8 mouse cellular contexts compared by ENCODE assay signal in the genomic region with DNA sequence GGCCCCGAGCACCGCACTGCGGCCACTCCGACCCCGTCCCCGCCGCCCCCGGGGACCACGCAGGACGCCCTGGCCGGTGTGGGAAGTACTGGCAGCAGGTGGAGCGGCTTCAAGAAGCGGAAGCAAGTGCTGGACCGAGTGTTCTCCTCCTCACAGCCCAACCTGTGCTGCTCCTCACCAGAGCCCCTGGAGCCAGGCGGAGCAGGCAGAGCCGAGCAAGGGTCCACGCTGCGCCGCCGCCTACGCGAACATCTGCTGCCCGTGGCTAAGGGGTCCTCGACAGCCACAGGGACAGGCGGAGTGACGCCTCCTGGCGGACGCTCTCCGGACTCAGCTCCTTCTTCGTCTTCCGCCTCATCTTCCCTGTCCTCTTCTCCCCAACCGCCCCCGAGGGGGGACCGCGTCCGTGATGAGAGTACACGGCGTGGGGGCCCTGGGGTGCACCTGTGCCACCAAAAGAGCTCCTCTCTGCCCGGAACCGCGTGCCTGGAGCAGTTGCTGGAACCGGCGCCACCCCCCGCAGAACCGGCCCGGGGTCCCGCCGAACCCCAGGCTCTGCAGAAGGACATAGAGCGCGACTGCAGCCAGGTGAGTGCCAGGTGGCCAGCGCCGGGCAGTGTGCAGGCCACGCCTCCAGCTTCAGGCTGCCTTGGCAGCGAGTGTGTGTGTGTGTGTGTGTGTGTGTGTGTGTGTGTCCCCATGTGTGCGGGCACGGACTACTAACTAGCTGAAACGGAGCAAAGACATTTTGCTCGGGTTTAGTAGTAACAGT. TPM values are rescaled to one million over a fixed set of nuclear protein-coding genes. Genes with fewer than 3 reads are reported as not detected.
DNase-seq lines count a peak whose midpoint lies in the region; ATAC-seq lines count a peak whose summit lies in the region.

No protein-coding gene starts in this region.

- no peaks in the 10 kb centered on the region for H3K9me3 ChIP-seq in hindbrain, embryonic 16.5 days (ENCODE audit: control insufficient read depth, low read length)

- H3K27ac ChIP-seq in hindbrain, embryonic 16.5 days (ENCODE audit: low read depth, low read length): peak overlapping the region; percentile 68

- H3K9ac ChIP-seq in hindbrain, embryonic 16.5 days (ENCODE audit: low read depth, low read length): peak overlapping the region; percentile 85

- 1% methylated on average over 58 of the region's 58 CpGs for WGBS in hindbrain, embryonic 16.5 days

- H3K4me2 ChIP-seq in hindbrain, embryonic 16.5 days (ENCODE audit: low read length): peak overlapping the region; percentile 99

- DNase-seq in adrenal gland, postnatal 25 days: peak; percentile 43
- peak; percentile 76 to 80 for DNase-seq in cerebellum, postnatal 36 days
- DNase-seq in frontal cortex, postnatal 36 days (ENCODE audit: low spot score in 2 of 2): peak; percentile 68
- DNase-seq in left cerebral cortex, adult 8-10 months (ENCODE audit: low spot score in 2 of 2): peak; percentile 34 to 55
- DNase-seq in lung, postnatal 36 days: peak; percentile 21
- peak; percentile 72 for DNase-seq in ovary, postnatal 36 days (ENCODE audit: low spot score)
- DNase-seq in T-cell, adult 2 months (ENCODE audit: low spot score): no peak

- peaks cover 7% of the 10 kb centered on the region; the same call in 1 of the 2 replicates for H3K4me1 ChIP-seq in hindbrain, embryonic 16.5 days (ENCODE audit: control insufficient read depth, insufficient read depth, low read depth, low read length)

- no peaks in the 10 kb centered on the region for H3K36me3 ChIP-seq in hindbrain, embryonic 16.5 days (ENCODE audit: control insufficient read depth, insufficient read depth, low read length)

- H3K4me3 ChIP-seq in hindbrain, embryonic 16.5 days (ENCODE audit: low read length): peak overlapping the region; percentile 87

- peak; percentile 95 for ATAC-seq in hindbrain, embryonic 16.5 days

- peaks cover 3% of the 10 kb centered on the region; the same call in 1 of the 2 replicates for H3K27me3 ChIP-seq in hindbrain, embryonic 16.5 days (replicated peaks; ENCODE audit: control insufficient read depth, insufficient read depth, low read length)

RNA-seq across cellular contexts. Expression of gene Mctp1, which starts 0.5 kb away (rescaled TPM):
- total RNA-seq in adrenal gland, postnatal 25 days (2021): 0.90 and 1.6 TPM in 2 replicates
- polyA plus RNA-seq in hindbrain, embryonic 16.5 days (2015; fragmentation: Nextera tagmentation; extraction: Ambion mirVana): 3.6 and 4.1 TPM in 2 replicates
- total RNA-seq in left cerebral cortex, adult 8-10 months (2022): 10 to 100 TPM; 69.5 to 79.3 (median 75.1) TPM

Comparison
In these comparisons a context has a peak if more than half of its experiments do, and no peak if none do; other contexts are left out.
1. RNA of gene Mctp1, which starts 0.5 kb away (total RNA-seq): 69.5 to 79.3 TPM in left cerebral cortex, adult 8-10 months; 0.90 to 1.6 TPM in adrenal gland, postnatal 25 days; every median in the first group is over 10 times any median in the second.